Mouse (Mus musculus): ENCODE measurements around the gene Zfp646.

The Zfp646 gene

GRCm38 (mm10) chr7:127922451-127923275 is 46.6 kb downstream of the Zfp646 start:
- peak; percentile 39 for DNase-seq

- DNase-seq: no peak
Observed at GRCm38 (mm10) chr7:127923714-127924113, 47.7 kb downstream of the Zfp646 start.

DNA sequence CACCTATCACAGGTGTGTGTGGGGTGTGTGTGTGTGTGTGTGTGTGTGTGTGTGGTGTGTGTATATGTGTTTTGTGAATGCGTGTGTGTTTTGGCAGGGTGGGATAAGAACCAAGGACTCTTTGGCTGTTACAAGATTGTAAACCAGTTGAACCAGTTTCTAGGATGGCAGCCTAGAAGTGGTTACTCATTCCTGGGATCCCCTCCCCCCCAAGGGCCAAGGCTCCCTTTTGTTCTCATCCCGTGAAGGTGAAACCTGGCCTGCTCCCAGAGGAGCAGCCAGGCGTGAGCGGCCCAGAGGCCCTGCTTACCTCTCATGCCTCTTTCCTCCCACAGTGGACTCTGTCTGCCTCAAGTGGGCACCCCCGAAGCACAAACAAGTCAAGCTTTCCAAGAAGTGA is 49.2 kb downstream of the Zfp646 start:
- peak; percentile 87 for DNase-seq

DNA sequence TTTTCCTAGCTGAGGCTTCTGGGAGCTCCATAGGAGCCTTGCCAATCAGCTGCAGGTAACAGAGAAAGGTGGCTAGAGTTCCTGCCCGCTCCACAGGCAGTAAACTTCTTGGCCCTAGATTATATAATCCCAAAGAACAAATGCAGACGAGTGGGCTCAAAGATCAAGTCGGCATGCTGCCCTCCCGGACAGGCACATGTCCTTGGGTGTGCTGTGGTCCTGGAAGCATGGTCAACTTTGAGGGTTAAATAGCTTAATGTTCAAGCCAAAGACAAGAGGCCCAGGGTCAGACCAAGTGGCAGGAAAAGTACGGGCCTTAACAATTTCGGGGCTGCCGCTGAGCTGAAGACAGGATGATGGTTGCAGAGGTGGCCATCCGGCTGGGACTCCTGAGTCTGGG is 50.0 kb downstream of the Zfp646 start:
- no peak for DNase-seq

- no peak for DNase-seq
Observed at GRCm38 (mm10) chr7:127926846-127927245, 50.8 kb downstream of the Zfp646 start.

GRCm38 (mm10) chr7:127927726-127928125 is 51.7 kb downstream of the Zfp646 start:
- DNase-seq: no peak

DNA sequence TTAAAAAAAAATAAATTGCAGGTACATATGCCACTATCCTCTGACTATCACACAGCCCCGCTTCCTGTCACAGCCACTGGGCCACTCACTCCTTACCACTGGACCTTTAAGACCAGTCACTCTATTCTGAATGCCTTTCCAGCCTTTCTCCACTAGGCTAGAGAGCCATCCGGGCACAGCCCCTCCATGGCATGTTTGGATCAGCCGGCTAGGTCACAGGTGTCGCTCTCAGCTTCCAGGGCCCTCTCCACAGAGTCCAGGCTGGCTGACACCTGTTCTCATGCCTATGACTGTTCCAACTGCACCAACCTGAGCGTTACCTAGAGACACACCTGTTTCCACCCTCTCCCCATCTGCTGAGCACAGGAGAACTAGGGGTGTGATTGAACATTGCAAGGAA is 52.6 kb downstream of the Zfp646 start:
- DNase-seq: peak; percentile 51

- DNase-seq: peak; percentile 93
Observed at GRCm38 (mm10) chr7:127929923-127930322, 53.9 kb downstream of the Zfp646 start, which contains the start of gene Prss8. Gene Prss8, minus strand, starts transcription at chr7:127930104.

DNA sequence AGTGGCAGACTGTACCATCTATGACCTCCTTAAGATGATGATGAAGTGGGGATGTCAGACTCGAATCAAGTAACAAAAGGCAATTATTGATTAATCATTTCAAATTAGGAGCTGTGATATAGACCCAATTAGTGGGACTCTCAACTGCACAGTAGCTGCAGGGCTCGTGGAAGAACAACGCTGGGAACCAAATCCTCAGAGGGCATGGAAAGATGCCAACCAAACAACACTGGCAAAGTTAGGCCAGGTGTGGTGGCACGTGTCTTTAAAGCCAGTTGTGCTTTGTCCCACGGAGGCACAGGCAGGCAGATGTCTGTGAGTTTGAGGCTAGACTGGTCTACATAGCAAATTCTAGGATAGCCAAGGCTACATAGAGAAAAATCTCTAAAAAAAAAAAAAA is 54.6 kb downstream of the Zfp646 start:
- no peak for DNase-seq

DNA sequence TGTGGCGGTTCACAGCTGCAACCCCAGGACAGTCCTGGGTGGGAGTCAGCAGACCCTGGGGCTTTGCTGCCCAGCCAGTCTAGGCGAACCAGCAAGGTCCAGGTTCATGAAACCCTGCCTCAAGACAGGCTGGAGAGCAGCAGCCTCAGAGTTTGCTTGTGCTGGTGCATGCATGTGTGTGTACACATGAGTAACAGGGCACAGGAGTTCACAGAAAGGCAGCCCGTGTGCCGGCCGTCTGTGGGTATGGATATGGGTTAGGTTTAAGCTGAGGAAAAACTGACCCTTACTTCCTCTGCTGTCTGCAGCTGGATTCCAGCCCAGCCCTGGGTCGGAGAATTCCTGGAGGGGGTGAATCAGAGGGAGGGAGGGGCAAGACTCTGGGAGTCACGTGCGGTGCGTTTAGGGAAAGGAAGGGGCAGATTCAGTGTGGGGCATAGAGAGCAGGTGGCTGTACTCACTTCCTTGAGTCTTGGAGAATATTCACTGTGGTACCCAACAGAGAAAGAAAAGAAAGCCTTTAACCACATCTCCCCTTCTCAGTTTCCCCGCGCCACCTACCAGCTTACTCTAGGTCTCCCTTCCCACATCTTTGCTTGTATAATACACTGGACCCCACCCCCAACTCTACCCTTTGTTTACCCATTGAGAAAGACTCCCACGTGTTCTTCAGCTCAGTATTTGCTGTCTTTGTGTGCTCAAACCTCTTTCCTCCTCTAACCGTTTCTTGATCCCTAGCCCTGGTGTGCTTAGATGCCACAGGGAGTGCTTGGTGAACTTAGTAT is 55.5 kb downstream of the Zfp646 start:
- DNase-seq: peak; percentile 84

DNA sequence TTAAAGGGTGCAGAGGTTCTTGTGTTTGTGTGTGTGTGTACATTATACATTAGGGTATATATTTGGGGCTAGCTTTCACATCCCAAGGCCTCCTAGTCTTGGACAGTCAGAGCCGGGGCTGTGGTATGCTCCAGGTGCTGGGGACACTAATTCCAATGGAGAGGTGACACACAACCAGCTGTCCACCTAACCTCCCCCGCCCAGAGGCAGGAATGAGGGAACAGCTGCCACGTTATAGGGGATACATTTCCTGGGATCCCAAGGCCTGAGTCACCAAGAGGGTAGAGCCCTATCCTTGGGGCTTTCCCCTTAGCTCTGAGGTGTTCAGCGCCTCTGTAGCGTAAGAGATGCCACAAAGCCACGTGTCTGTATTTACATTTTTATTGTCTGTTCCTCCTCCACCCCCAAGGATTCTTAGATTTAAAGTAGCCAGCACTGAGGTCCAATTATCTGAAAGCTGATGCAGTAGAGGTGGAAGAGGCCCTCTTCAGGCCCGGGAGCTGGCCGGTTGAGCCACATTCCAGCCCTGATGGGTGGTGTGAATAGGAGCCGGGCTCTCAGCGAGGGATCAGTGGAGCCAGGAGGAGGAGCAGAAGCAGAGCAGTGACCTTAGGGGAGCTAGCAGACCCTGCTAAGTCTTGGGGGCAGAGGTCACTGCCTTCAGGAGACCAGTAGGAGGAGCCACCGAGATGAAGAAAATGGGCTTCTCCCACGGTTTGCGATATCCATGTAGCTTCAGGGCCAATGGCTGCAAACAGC is 56.4 kb downstream of the Zfp646 start:
- peak; percentile 84 for DNase-seq

DNA sequence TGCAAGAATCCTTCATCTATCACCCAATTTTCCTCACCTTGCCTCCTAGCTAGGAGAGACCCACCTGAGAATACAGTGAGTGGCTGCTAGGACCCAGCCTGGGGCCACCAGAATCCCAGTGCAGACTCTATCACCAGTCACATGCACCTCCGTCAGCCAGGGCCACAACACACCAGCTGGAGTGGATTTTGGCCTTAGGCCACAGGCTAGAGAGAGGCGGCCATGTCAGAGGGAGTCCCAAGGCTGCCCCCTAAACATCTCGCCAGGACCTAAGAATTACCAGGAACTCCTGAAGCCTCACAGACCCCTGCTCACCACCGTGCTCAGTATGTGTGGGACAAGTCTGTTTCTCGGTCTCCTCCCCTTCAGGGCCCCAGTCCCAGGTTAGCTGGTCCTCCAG is 58.1 kb downstream of the Zfp646 start:
- no peak for DNase-seq

- peak; percentile 97 for DNase-seq
Observed at GRCm38 (mm10) chr7:127935028-127935722, 59.2 kb downstream of the Zfp646 start.

All from lung, postnatal 36 days (tissue).